In genomic region chr12:80517977-80518376, GRCm38 (mm10) we compare ENCODE assay signal across 8 mouse cellular contexts. TPM values are rescaled to one million over a fixed set of nuclear protein-coding genes. Genes with fewer than 3 reads are reported as not detected.
A peak's percentile ranks its signal among the peaks of the same experiment; 100 is the strongest.
DNase-seq lines count a peak whose midpoint lies in the region; ATAC-seq and TF ChIP-seq lines count a peak whose summit lies in the region.

Gene Galnt16 (plus strand): TSS chr12:80518277.

- no peak for DNase-seq in heart, postnatal 14 days
- no peak for DNase-seq in heart, postnatal 4 days
- no peak for DNase-seq in liver, embryonic 11.5 days (ENCODE audit: low spot score)
- no peak for DNase-seq in right cerebral cortex, postnatal 36 days (ENCODE audit: low spot score in 2 of 2)
- no peak for DNase-seq in cerebellum, adult 11-12 months
- DNase-seq in testis, postnatal 10 days (ENCODE audit: low spot score) = no peak

- H3K4me2 ChIP-seq in heart, embryonic 11.5 days = peak within 1 kb of the TSS; percentile 99
- H3K4me2 ChIP-seq in liver, embryonic 11.5 days = peak within 1 kb of the TSS; percentile 81

- ATAC-seq in heart, embryonic 11.5 days (replicated peaks; ENCODE audit: insufficient number of reproducible peaks, low FRiP score, low TSS enrichment) = no peak
- no peak for ATAC-seq in liver, embryonic 11.5 days (replicated peaks; ENCODE audit: low FRiP score)

- H3K9me3 ChIP-seq in heart, embryonic 11.5 days (replicated peaks; ENCODE audit: control insufficient read depth, low read length) = no peaks in the 10 kb centered on the region
- H3K9me3 ChIP-seq in liver, embryonic 11.5 days (ENCODE audit: control insufficient read depth, low read length) = no peaks in the 10 kb centered on the region

- no peak for TF ChIP-seq POLR2A in bone marrow macrophage, adult 2 months (IDR thresholded peaks at IDR 0.05; ENCODE audit: borderline replicate concordance, low read depth, low read length)

- H3K27me3 ChIP-seq in heart, embryonic 11.5 days (ENCODE audit: control insufficient read depth, insufficient read depth, low read length) = peaks cover 65% of the 10 kb centered on the region
- peaks cover 74% of the 10 kb centered on the region for H3K27me3 ChIP-seq in liver, embryonic 11.5 days (replicated peaks; ENCODE audit: control insufficient read depth, insufficient read depth, low read length)

- WGBS in heart, embryonic 11.5 days (ENCODE audit: insufficient replicate concordance) = 3% methylated on average over 14 of the region's 14 CpGs
- WGBS in liver, embryonic 11.5 days = 4% methylated on average over 14 of the region's 14 CpGs

- H3K4me3 ChIP-seq in heart, embryonic 11.5 days (ENCODE audit: low read depth, low read length) = peak within 1 kb of the TSS; percentile 68
- peak within 1 kb of the TSS; percentile 39 for H3K4me3 ChIP-seq in bone marrow macrophage, adult 2 months (ENCODE audit: insufficient read depth, low read length)
- H3K4me3 ChIP-seq in liver, embryonic 11.5 days (ENCODE audit: low read depth, low read length) = peak within 1 kb of the TSS; percentile 57

- peak within 1 kb of the TSS; percentile 58; the same call in 1 of the 2 replicates for H3K9ac ChIP-seq in heart, embryonic 11.5 days (ENCODE audit: low read depth, low read length)
- H3K9ac ChIP-seq in liver, embryonic 11.5 days (ENCODE audit: low read depth, low read length) = no peak within 1 kb of the TSS

- intact Hi-C loops in heart, postnatal 14 days (cut with DNase I) = loop anchor here (5.0 kb wide), 1 partner anchor 59 kb away; no protein-coding TSS in a partner anchor

- no peak for TF ChIP-seq CTCF in bone marrow macrophage, adult 2 months (IDR thresholded peaks at IDR 0.05; ENCODE audit: low read depth, low read length)

- H3K27ac ChIP-seq in heart, embryonic 11.5 days (ENCODE audit: low read depth, low read length) = no peak within 1 kb of the TSS
- H3K27ac ChIP-seq in bone marrow macrophage, adult 2 months (ENCODE audit: insufficient read depth, low read depth, low read length) = no peak within 1 kb of the TSS
- no peak within 1 kb of the TSS for H3K27ac ChIP-seq in liver, embryonic 11.5 days (ENCODE audit: low read depth, low read length)

- peaks cover 9% of the 10 kb centered on the region; the same call in 1 of the 2 replicates for H3K4me1 ChIP-seq in heart, embryonic 11.5 days (ENCODE audit: control insufficient read depth, insufficient read depth, low read length)
- H3K4me1 ChIP-seq in bone marrow macrophage, adult 2 months (ENCODE audit: control insufficient read depth, insufficient read depth, low read length) = no peaks in the 10 kb centered on the region
- peaks cover 4% of the 10 kb centered on the region; the same call in 1 of the 2 replicates for H3K4me1 ChIP-seq in liver, embryonic 11.5 days (replicated peaks; ENCODE audit: control insufficient read depth, insufficient read depth, low read length)

- H3K36me3 ChIP-seq in heart, embryonic 11.5 days (ENCODE audit: control insufficient read depth, insufficient read depth, low read length) = no peaks in the 10 kb centered on the region
- no peaks in the 10 kb centered on the region for H3K36me3 ChIP-seq in liver, embryonic 11.5 days (ENCODE audit: control insufficient read depth, insufficient read depth, low read length)

RNA-seq across cellular contexts. Expression of gene Galnt16, which starts in this region (rescaled TPM):
- polyA plus RNA-seq in heart, embryonic 11.5 days (2014; fragmentation: Nextera tagmentation; extraction: Ambion mirVana) = 1.0 and 1.3 TPM in 2 replicates
- total RNA-seq in heart, postnatal 14 days (2021) = 1 to 10 TPM; 7.1 to 7.6 TPM
- not detected in 2 replicates for polyA plus RNA-seq in bone marrow macrophage, adult 2 months (2012; ENCODE audit: insufficient read depth, insufficient read length, missing spikeins)
- total RNA-seq in heart, postnatal 4 days (2021) = 10 to 100 TPM; 15.7 to 17.8 TPM
- 0.92 TPM in 2 replicates for polyA plus RNA-seq in liver, embryonic 11.5 days (2014; fragmentation: Nextera tagmentation; extraction: Ambion mirVana)
